Mouse (Mus musculus) intestine, embryonic 14.5 days (tissue): ENCODE data around the gene Tomm5. TPM values are rescaled to one million over a fixed set of nuclear protein-coding genes. Genes with fewer than 3 reads are reported as not detected.
"Not testable (repeated sequence)": the region's sequence is repeated elsewhere in the genome, so short reads cannot be mapped to it uniquely, and the experiment has no call there.

Experiments used
- ATAC-seq: fragments of 200-750 bp; cut with Nextera tagmentation; replicated peaks from 2 replicates; pipeline ENCODE4 v1.8.0; 2017; ENCODE audit warnings: low read depth, moderate number of reproducible peaks, moderate TSS enrichment, moderate library complexity; ENCODE audit not compliant: low FRiP score, low TSS enrichment
- DNase-seq: peaks from one replicate; pipeline ENCODE4 v3.0.0-alpha.2; 2018; ENCODE audit warnings: low spot score
- H3K27ac ChIP-seq: fragments of 300-500 bp; sonication (generic); 2 replicates; pipeline ENCODE4 v1.5.1; 2014; ENCODE audit warnings: low read depth, mild to moderate bottlenecking, control low read depth
- H3K27me3 ChIP-seq: fragments of 300-500 bp; sonication (generic); replicated peaks from 2 replicates; pipeline ENCODE4 v1.6.1; 2014; ENCODE audit warnings: low read length, control low read depth; ENCODE audit not compliant: control insufficient read depth, insufficient read depth
- H3K36me3 ChIP-seq: fragments of 300-500 bp; sonication (generic); 2 replicates; pipeline ENCODE4 v1.6.1; 2014; ENCODE audit warnings: low read length, control low read depth; ENCODE audit not compliant: control insufficient read depth, insufficient read depth
- H3K4me1 ChIP-seq: fragments of 300-500 bp; sonication (generic); replicated peaks from 2 replicates; pipeline ENCODE4 v1.6.1; 2014; ENCODE audit warnings: low read length, control low read depth, mixed read lengths; ENCODE audit not compliant: control insufficient read depth, insufficient read depth
- H3K4me2 ChIP-seq: fragments of 300-500 bp; sonication (generic); 2 replicates; pipeline ENCODE4 v1.6.1; 2014; ENCODE audit warnings: low read length
- H3K4me3 ChIP-seq: fragments of 300-500 bp; sonication (generic); 2 replicates; pipeline ENCODE4 v1.5.1; 2014; ENCODE audit warnings: low read depth, low read length, control low read depth, mixed read lengths
- H3K9ac ChIP-seq: fragments of 300-500 bp; sonication (generic); 2 replicates; pipeline ENCODE4 v1.6.1; 2014; ENCODE audit warnings: mild to moderate bottlenecking, low read length
- H3K9me3 ChIP-seq: fragments of 300-500 bp; sonication (generic); 2 replicates; pipeline ENCODE4 v1.6.1; 2016; ENCODE audit warnings: low read length, control low read depth; ENCODE audit not compliant: control insufficient read depth
- WGBS: fragments of 180-500 bp; shearing (Covaris S2); extraction: QIAGEN DNeasy Blood & Tissue Kit; methylation state at CpG from one replicate; pipeline ENCODE4 v1.1.7; 2014; 5-methylcytosine and 5-hydroxymethylcytosine counted together
- polyA plus RNA-seq: library from polyadenylated mRNA; unstranded; fragments of >200 nt; fragmentation: Nextera tagmentation; extraction: Ambion mirVana; gene quantifications from 2 replicates; pipeline ENCODE4 v1.2.1, GENCODE M21; 2014

Gene Tomm5
- polyA plus RNA-seq, 1 experiment from 2014 or later = 405 TPM

DNA sequence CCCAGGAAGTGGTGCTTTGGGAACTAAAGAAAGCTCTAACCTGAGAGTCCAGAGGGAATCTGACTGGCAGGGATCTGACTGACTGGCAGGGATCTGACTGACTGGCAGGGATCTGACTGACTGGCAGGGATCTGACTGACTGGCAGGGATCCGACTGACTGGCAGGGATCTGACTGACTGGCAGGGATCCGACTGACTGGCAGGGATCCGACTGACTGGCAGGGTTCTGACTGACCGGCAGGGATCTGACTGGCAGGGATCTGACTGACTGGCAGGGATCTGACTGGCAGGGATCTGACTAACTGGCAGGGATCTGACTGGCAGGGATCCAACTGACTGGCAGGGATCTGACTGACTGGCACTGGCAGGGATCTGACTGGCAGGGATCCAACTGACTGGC is 26.9 kb downstream of the Tomm5 start:
- not testable (repeated sequence) for H3K27me3 ChIP-seq, H3K4me3 ChIP-seq, H3K9me3 ChIP-seq, ATAC-seq, H3K36me3 ChIP-seq, H3K9ac ChIP-seq, H3K27ac ChIP-seq, H3K4me2 ChIP-seq, DNase-seq
- H3K4me1 ChIP-seq = peaks cover 10% of the 10 kb centered on the region
- WGBS = 95% methylated on average over 4 of the region's 4 CpGs

DNA sequence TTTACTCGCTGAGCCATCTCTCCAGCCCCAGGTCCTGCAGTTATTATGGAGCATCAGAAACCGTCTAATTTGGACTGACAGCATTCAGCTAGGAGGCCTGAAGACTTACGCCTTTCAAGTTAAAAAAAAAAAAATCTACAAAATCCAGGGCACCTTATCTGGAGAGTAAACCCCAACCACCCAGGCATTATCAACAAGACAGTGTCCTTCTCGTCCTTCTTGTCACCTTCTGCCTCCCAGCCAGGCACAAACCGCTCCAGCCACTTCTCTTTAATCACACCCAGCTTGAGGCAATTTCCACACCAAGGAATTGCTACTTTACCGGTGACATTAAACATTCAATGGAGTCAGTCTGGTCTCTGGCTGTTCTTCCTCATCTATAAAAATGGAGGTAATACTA is 34.4 kb downstream of the Tomm5 start:
- no peak for ATAC-seq
- Histone ChIP-seq H3K4me3 (no peak overlapping the region), H3K9me3 (no peaks in the 10 kb centered on the region), H3K9ac (no peak overlapping the region), H3K27ac (no peak overlapping the region), H3K36me3 (no peaks in the 10 kb centered on the region), H3K27me3 (no peaks in the 10 kb centered on the region), H3K4me2 (no peak overlapping the region), H3K4me1 (0 out of 2 replicates have a peak, but pooled peaks cover 2% of the 10 kb centered on the region)
- no peak for DNase-seq
- 80% methylated on average over 6 of the region's 6 CpGs for WGBS

DNA sequence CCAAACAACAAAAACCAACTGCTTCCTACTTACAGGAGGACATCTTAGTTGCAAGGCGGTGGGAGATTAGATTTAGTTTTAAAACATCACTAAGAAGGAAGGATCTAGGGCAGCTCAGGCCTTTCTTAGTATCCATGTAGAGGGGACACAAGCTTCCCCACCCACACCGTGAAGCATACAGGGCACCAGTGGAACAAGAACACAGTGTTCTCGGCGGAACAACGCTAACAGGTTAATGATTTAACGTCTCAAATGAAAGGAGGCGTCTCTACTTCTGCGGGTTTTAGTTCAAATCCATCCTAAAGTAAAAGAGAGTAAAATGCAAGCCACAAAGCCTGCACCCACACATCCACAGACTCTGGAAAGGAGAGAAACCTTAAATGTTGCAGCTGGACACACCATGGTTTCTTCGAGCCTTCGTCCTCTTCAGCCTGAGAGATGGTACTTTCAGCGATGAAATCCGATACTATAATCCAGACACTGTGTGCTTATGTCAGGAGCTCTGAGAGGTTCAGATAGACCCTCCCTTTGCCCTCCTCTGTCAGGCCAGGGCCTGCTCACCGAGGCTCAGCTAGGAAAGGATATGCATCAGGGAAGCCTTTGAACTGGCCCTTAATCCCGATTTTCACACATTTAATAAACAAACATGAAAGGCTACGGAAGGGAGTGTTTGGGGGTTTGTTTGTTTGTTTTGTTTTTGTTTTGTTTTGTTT is 35.5 kb downstream of the Tomm5 start:
- Histone ChIP-seq H3K4me2 (no peak overlapping the region), H3K4me1 (0 out of 2 replicates have a peak, but pooled peaks cover 2% of the 10 kb centered on the region), H3K9ac (no peak overlapping the region), H3K4me3 (no peak overlapping the region), H3K9me3 (no peaks in the 10 kb centered on the region), H3K27me3 (no peaks in the 10 kb centered on the region), H3K27ac (no peak overlapping the region), H3K36me3 (no peaks in the 10 kb centered on the region)
- 51% methylated on average over 15 of the region's 15 CpGs for WGBS
- ATAC-seq = no peak
- no peak for DNase-seq

DNA sequence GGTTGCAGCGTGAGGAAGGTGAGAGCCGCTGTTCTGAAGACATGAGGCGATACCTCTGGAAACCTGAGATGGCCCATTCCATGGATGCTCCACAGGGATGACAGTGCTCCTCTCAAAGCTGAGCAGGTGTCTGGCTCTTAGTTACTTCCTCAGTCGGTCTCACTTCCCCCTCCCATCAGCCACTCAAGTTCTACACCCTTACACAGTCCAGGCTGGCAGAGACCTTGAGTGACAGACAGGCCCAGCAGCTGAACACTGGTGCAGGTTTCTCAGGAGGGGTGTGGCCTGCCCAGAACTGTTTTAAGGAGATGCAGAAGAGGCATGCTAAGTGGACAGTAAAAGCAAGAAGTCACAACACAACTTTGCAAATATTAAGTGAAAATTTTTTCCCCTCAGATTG is 40.2 kb downstream of the Tomm5 start:
- no peak for ATAC-seq
- DNase-seq = no peak
- H3K27me3 ChIP-seq = no peaks in the 10 kb centered on the region
- H3K9ac ChIP-seq = no peak overlapping the region
- 93% methylated on average over 4 of the region's 4 CpGs for WGBS
- no peaks in the 10 kb centered on the region for H3K36me3 ChIP-seq
- H3K4me3 ChIP-seq = no peak overlapping the region
- H3K4me2 ChIP-seq = no peak overlapping the region
- H3K9me3 ChIP-seq = no peaks in the 10 kb centered on the region
- no peak overlapping the region for H3K27ac ChIP-seq
- 0 out of 2 replicates have a peak, but pooled peaks cover 2% of the 10 kb centered on the region for H3K4me1 ChIP-seq

DNA sequence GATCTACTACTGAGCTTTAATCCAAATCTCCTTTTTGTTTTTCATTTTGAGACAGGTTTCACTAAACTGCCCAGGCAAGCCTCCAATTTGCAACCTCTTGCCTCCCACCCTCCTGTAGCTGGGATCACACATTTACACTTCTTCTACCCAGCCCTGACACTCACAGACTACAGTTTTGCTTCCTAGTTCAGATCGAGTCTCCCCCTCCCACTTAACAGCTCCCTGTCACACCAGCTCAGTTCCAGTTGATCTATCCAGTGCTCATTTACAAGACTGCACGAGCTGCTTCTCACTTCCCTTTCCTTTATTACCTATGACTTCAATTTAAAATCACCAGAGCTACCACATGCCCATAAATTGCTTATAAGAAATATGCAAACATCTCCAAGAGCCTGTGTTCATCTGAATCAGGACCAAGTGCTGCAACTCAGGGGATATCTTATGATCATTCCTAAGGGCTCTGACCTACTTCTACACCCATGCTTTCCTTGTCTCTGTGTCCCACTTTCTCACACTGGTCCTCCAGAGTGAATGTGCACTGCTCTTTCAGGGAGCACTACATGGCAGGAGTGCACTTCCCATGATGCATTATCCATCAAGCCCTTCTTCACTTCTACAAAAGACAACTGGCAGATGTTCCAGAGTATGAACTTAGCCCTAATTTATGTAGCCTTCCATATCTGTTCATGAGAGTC is 41.7 kb downstream of the Tomm5 start:
- Histone ChIP-seq H3K9me3 (no peaks in the 10 kb centered on the region), H3K36me3 (peaks cover 8% of the 10 kb centered on the region; the same call in 1 of the 2 replicates), H3K4me3 (no peak overlapping the region), H3K4me1 (no peaks in the 10 kb centered on the region), H3K9ac (no peak overlapping the region), H3K27ac (no peak overlapping the region), H3K27me3 (no peaks in the 10 kb centered on the region), H3K4me2 (no peak overlapping the region)
- ATAC-seq (no peak), DNase-seq (no peak)
- WGBS = 47% methylated on average over 2 of the region's 2 CpGs

DNA sequence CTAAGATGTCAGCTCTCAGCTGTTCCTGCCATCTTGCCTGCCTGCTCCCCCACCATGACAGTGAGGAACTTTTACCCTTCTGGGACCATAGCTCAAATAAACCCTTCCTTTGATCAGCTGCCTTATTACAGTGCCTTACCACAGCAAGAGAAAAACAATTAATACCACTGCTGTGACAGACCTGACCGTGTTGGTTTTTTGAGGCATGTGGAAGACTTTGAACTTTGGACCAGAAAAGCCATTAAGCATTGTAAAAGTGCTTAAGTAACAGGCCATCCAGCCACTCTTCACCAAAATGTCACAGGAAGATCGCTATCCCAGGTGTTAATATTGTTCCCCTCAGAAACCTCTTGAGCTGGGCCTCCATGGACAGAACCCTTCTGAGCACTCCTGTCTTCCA is 43.3 kb downstream of the Tomm5 start:
- no peaks in the 10 kb centered on the region for H3K4me1 ChIP-seq
- WGBS = 65% methylated on average over 2 of the region's 2 CpGs
- no peak overlapping the region for H3K4me2 ChIP-seq
- DNase-seq = no peak
- no peak for ATAC-seq
- H3K4me3 ChIP-seq = no peak overlapping the region
- H3K9me3 ChIP-seq = no peaks in the 10 kb centered on the region
- H3K27ac ChIP-seq = no peak overlapping the region
- H3K27me3 ChIP-seq = no peaks in the 10 kb centered on the region
- H3K36me3 ChIP-seq = peaks cover 20% of the 10 kb centered on the region
- H3K9ac ChIP-seq = no peak overlapping the region

DNA sequence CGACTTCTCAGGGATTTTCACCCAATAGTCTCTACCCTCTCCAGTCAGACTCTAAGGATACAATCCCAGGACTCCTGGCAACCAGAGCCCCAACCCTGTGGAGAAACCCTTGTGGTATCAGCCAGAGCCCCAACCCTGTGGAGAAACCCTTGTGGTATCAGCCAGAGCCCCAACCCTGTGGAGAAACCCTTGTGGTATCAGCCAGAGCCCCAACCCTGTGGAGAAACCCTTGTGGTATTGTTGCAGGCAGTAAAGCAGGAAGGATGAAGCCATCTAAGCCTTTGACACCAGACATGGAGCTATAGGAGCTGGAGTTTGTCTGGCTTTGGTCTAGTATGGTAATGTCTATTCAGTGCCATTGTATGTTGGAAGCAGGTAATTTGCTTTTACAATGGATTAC is 44.1 kb downstream of the Tomm5 start:
- WGBS = 81% methylated on average over 1 of the region's 1 CpGs
- H3K27ac ChIP-seq, DNase-seq, H3K9me3 ChIP-seq, H3K9ac ChIP-seq, H3K27me3 ChIP-seq, H3K4me3 ChIP-seq, H3K4me2 ChIP-seq, H3K4me1 ChIP-seq, ATAC-seq: not testable (repeated sequence)
- peaks cover 27% of the 10 kb centered on the region for H3K36me3 ChIP-seq

DNA sequence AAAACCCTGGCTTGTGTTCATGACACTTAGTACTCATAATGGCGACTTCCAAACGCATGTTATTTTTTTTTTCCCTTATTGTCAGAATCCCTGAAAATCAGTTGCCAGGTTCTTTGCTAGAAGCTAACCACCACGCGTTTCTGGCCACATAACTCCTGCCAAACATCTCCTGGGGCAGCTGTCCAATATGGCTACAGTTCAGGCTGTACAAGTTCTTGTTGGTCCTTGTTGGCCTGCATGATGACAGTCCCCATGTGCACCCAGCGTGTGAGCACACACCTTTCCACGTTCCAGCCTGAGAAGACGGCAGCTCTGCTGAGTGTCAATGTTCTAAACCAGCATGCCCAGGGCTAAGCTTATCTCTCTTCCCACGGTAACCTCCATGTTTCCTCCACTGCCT is 52.5 kb downstream of the Tomm5 start:
- Histone ChIP-seq H3K4me1 (no peaks in the 10 kb centered on the region), H3K4me3 (no peak overlapping the region), H3K27me3 (no peaks in the 10 kb centered on the region), H3K9me3 (no peaks in the 10 kb centered on the region), H3K9ac (no peak overlapping the region), H3K27ac (no peak overlapping the region), H3K4me2 (no peak overlapping the region), H3K36me3 (peaks cover 37% of the 10 kb centered on the region)
- DNase-seq (no peak), ATAC-seq (no peak)
- 88% methylated on average over 8 of the region's 8 CpGs for WGBS
